Mouse (Mus musculus) large intestine, adult 2 months (tissue): ENCODE measurements around the gene Gpalpp1. TPM values are rescaled to one million over a fixed set of nuclear protein-coding genes. Genes with fewer than 3 reads are reported as not detected.
A peak's percentile ranks its signal among the peaks of the same experiment; 100 is the strongest.

Experiments used
- DNase-seq: peaks from one replicate; pipeline ENCODE4 v3.0.0-alpha.2; 2012; ENCODE audit warnings: low read depth, low spot score
- WGBS: fragments of 180-500 bp; shearing (Covaris S2); methylation state at CpG from one replicate; pipeline ENCODE4 v1.1.7; 2018; 5-methylcytosine and 5-hydroxymethylcytosine counted together
- polyA plus RNA-seq: library from polyadenylated mRNA; depleted of rRNA; stranded (reverse); fragments of >200 nt; gene quantifications from 2 replicates; pipeline ENCODE4 v1.2.3, GENCODE M21; 2012

The Gpalpp1 gene
- polyA plus RNA-seq, 1 experiment = 3.3 TPM

- DNase-seq = no peak
- 88% methylated on average over 4 of the region's 4 CpGs for WGBS
These were observed 9.9 kb upstream of the Gpalpp1 start for GRCm38 (mm10) chr14:76120472-76120871.

DNA sequence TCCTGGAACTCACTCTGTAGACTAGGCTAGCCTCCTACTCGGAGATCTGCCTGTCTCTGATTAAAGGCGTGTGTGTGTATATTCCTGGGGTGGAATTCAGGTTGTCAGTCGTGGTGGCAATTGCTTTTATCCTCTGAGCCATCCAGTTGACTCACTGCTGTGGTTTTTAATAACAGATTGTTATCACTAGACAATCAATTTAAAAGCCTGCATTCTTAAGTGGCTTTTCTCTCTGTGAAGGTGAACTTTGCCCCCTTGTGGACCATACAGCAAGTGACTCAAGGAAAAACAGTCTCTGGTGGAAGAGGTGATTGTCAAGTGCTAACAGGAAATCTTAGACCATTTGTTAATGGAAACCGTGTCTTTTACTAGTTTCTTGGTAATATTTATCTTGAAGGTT lies 8.4 kb upstream of the Gpalpp1 start:
- peak; percentile 14 for DNase-seq
- WGBS = 24% methylated on average over 4 of the region's 4 CpGs

- 67% methylated on average over 5 of the region's 5 CpGs for WGBS
- no peak for DNase-seq
These were observed 5.2 kb upstream of the Gpalpp1 start for GRCm38 (mm10) chr14:76115744-76116143.

DNA sequence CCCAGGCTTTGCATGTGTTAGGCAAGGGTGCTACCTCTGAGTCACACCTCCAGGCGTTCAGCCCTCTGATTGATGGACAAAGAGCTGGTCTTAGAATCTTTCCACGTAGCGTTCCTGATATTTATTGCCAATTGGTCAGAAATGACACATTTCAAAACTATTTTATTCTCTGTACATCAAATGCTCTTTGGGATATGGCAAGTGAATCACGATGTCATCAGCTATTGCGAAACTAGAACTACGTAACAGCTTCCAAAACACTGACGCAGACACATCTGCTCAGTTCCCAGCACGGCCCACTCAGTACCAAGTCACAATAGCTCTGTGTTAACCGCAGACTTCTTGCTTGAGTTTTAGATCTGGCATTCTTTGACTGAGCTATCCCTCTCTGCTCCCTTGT lies 11.0 kb downstream of the Gpalpp1 start:
- no peak for DNase-seq
- WGBS = 88% methylated on average over 9 of the region's 9 CpGs

DNA sequence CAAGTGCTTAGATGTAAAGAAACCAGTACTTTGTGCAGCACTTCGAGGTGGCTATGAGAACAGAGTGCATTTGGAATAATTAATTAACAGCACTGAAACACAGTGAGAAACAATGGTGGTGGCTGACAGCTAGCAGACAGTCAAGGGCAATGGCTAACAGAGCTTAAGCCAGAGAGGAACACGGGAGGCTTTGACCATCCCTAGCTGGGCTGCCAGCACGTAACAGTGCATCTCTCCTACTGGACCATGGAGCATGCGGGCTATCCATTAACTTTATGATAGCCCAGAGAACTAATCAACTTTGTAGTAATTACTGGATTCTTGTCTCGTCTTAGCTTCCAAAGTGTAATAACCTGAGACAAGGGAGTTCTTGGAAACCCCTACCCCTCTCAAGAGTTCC lies 12.7 kb downstream of the Gpalpp1 start:
- WGBS = 89% methylated on average over 5 of the region's 5 CpGs
- no peak for DNase-seq

DNA sequence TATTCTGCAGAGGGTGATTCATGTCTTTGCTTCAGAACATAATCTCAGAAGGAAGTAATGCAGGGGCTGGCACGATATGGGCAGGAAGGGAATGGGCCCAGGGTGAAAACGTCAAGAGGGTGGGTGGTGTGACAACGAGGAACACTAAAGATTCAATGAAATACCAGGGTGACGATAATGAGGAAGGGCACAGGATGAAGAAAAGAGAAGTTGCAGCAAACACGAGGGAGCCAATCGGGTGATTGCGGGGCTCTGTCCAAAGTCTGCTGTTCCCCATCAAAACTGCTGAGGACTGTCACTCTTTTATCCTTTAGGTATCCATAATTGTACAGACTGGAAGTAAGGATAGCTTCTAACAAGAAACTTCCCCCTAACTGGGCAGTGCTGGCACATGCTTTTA lies 13.3 kb downstream of the Gpalpp1 start:
- 83% methylated on average over 7 of the region's 7 CpGs for WGBS
- DNase-seq = no peak

DNA sequence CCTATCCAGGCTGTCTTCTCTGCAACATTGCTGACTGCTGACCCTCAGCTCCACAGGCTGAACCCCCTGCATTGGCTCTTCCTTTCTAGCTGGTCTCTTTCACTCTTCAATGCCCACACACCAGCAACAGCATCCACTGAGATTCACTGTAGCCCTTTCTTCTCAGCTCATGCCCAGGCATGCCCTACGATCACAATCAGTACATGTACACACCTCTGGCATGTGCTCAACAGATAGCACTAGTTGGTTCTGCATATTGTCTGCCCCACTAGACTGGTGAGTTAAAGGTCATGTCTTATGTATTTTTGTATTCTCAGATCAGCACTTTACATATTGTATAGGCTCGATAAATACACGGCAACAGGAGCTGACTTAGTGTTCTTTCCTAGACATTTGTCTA lies 26.4 kb downstream of the Gpalpp1 start:
- DNase-seq = no peak
- 81% methylated on average over 3 of the region's 3 CpGs for whole genome bisulfite sequencing

DNA sequence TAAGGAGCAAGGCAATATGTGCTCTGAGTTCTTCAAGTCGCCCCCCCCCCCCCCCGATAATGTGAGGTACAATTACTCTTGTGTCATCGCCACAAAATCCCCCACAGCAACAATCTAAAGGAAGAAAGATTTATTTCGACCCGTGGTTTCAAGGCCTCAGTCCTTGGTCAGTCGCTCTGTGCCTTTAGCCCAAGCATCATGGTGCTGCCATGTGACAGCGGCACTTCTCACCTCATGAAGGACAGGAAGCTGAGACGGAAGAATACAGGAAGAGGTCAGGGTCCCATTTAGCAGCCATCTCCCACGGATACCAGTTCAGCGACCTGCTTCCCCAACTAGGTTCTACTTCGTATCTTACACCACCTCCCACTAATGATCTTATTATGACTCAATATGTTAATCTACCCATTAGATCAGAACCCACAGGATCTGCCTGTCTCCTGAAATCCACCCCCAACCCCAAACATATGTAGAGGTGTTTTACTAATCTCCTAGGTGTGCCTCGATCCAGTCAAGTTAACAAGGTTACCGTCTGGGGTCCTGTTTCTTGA lies 28.4 kb downstream of the Gpalpp1 start:
- WGBS = 83% methylated on average over 13 of the region's 13 CpGs

GRCm38 (mm10) chr14:76081451-76081850 lies 29.1 kb downstream of the Gpalpp1 start:
- DNase-seq = no peak
- WGBS = 59% methylated on average over 11 of the region's 11 CpGs

More for the DNA sequence above, 28.4 kb downstream of the Gpalpp1 start:
- no peak for DNase-seq

DNA sequence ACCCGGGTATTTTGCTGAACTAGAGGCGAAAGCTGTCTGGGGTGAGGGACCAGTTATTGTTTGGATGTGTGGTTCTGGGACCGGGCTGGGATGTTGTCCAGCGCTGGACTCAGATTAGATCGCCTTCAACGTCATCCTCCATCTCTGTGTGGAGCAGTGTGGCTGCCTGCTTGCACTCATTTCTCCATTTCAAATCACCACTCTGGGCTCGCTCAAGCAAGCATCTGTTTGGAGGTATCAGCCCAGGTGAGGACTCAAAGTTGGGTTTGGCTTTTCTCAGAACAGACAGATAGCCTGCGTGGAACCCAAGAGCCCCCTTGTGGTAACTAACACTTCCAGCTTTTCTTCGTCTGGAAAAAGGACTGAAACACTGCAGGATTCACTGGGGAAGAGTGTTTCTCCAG lies 33.5 kb downstream of the Gpalpp1 start:
- DNase-seq = no peak
- WGBS = 48% methylated on average over 9 of the region's 9 CpGs

DNA sequence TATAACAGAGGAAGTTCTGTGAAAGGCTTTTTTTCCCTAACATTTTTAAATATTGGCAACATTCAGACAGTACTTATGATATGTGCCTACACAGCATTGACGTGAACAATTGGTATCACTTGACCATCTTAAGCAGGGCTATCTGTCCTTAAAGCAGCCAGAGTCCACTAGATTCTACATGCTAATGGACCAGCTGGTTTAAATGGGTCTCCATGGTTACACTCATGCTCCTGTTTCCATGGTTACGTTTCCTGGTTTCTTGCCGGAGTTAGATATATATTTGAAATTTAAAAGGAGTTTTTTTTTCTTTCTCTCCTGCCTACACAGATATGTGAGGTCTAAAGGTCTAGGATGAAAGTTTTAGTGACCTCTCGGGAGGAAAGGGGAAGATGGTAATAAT lies 34.0 kb downstream of the Gpalpp1 start:
- 61% methylated on average over 4 of the region's 4 CpGs for WGBS
- DNase-seq = no peak

DNA sequence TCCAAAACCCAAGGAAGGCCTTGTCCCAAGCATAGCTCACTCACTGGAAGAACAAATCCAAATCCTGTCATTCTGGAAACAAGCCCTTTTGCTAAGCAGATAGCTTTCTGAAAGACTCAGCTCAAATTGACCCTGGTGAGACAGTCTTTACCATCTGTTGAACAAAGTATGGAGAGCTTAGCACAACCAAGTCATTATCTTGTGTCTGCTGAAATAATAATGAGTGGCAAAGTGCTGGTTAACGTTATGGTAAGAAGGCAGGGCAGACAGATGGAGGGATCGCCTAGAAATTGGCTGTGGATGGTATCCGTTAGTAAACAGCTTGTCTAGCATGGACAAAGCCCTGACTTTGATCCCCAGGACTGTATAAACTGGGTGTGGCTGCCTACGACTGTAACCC lies 34.8 kb downstream of the Gpalpp1 start:
- WGBS = 29% methylated on average over 4 of the region's 4 CpGs
- DNase-seq = no peak

- 74% methylated on average over 1 of the region's 1 CpGs for WGBS
- no peak for DNase-seq
These were observed 36.4 kb downstream of the Gpalpp1 start for GRCm38 (mm10) chr14:76074206-76074605.

- WGBS = 29% methylated on average over 2 of the region's 2 CpGs
- no peak for DNase-seq
These were observed 37.9 kb downstream of the Gpalpp1 start for GRCm38 (mm10) chr14:76072626-76073025.

GRCm38 (mm10) chr14:76069296-76069695 lies 41.3 kb downstream of the Gpalpp1 start:
- 79% methylated on average over 4 of the region's 4 CpGs for WGBS
- DNase-seq = no peak

- peak; percentile 64 for DNase-seq
- 13% methylated on average over 4 of the region's 4 CpGs for WGBS
These were observed 42.3 kb downstream of the Gpalpp1 start for GRCm38 (mm10) chr14:76068296-76068695.

GRCm38 (mm10) chr14:76067237-76067636 lies 43.3 kb downstream of the Gpalpp1 start:
- 40% methylated on average over 1 of the region's 1 CpGs for WGBS

DNA sequence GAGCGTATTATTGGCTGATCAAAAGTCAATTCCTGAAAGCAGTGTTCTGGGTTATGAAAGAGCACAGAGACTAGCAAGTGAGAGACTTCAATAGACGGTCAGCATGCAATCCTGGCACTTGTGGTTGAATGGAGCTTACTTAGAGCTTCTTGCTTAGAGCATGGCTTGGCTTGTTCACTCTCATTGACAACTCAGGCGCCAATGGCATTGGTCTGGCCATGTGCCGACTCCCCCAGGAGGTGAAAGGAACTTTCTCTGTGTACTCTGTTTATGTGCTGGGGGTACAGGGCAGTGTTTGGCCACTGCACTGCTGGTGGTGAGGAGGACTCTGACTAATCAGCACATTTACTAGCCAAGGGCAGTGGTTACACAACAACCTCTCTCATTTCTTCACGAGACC lies 51.1 kb downstream of the Gpalpp1 start:
- no peak for DNase-seq
- 76% methylated on average over 5 of the region's 5 CpGs for WGBS

More at GRCm38 (mm10) chr14:76067237-76067636, 43.3 kb downstream of the Gpalpp1 start:
- no peak for DNase-seq

- 74% methylated on average over 11 of the region's 11 CpGs for WGBS
- no peak for DNase-seq
These were observed 56.8 kb downstream of the Gpalpp1 start for GRCm38 (mm10) chr14:76053726-76054125.

GRCm38 (mm10) chr14:76051966-76052365 lies 58.6 kb downstream of the Gpalpp1 start:
- 72% methylated on average over 7 of the region's 7 CpGs for whole genome bisulfite sequencing
- no peak for DNase-seq

DNA sequence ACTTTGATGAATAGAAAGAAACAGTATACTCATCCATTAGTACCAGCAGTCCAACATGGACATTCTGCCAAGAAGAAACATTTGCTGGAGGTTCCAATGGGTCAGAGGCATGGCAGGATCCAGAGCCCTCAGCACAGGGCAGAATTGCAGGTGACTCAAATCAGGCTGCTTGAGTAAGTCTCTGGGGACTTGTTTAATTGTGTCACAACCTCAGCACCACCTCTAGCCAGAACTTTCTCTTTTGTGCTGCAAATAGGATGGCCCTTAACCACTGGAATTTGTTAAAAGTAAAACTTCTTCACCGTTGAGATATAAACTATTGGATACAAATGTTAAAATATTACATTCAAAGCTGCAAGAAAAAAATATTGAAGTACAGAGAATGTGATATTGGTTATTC lies 64.8 kb downstream of the Gpalpp1 start:
- 48% methylated on average over 1 of the region's 1 CpGs for WGBS
- no peak for DNase-seq

DNA sequence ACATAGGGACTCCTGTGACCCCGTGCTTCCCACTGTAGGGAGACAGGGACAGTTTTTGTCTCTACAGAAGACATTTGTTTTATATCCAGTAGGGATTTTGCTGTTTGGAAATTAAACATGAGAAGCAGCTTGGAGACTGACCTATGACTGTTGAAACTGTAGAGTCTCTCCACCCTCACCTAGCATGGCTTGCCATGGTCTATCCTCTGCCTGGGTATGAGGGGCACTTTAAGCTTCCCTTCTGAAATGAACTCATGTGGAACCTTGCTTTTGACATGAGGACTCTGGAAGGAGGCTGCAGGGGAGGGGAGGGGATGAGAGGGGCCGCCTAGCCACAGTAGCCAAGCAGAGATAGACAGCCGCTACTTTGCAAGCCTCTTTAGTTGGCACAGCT lies 66.4 kb downstream of the Gpalpp1 start:
- DNase-seq = no peak
- WGBS = 75% methylated on average over 3 of the region's 3 CpGs
